Mouse (Mus musculus) hindbrain, embryonic 14.5 days (tissue): ENCODE measurements at regions not wholly inside any gene's neighbourhood (a gene's known extent, or its start where the extent isn't known, plus 50 kb on each side); places are given as distances from the start of the nearest gene placed in this dataset.

ENCODE experiments used
- ATAC-seq: fragments of 200-750 bp; cut with Nextera tagmentation; 2 replicates; pipeline ENCODE4 v1.8.0; 2017; ENCODE audit warnings: moderate number of reproducible peaks, mild to moderate bottlenecking, moderate TSS enrichment, moderate library complexity; ENCODE audit not compliant: low FRiP score
- DNase-seq: peaks from one replicate; pipeline ENCODE4 v3.0.0-alpha.2; 2015; ENCODE audit warnings: low spot score
- H3K27ac ChIP-seq: fragments of 300-500 bp; sonication (generic); 2 replicates; pipeline ENCODE4 v1.5.1; 2014; ENCODE audit warnings: mild to moderate bottlenecking, moderate library complexity
- H3K27me3 ChIP-seq: fragments of 300-500 bp; sonication (generic); 2 replicates; pipeline ENCODE4 v1.6.1; 2014; ENCODE audit warnings: mild to moderate bottlenecking, low read length, mixed read lengths; ENCODE audit not compliant: control insufficient read depth, insufficient read depth
- H3K36me3 ChIP-seq: fragments of 300-500 bp; sonication (generic); replicated peaks from 2 replicates; pipeline ENCODE4 v1.6.1; 2014; ENCODE audit not compliant: control insufficient read depth, insufficient read depth
- H3K4me1 ChIP-seq: fragments of 300-500 bp; sonication (generic); replicated peaks from 2 replicates; pipeline ENCODE4 v1.6.1; 2014; ENCODE audit warnings: antibody characterized with exemption, low read length, mixed read lengths; ENCODE audit not compliant: control insufficient read depth, insufficient read depth
- H3K4me2 ChIP-seq: fragments of 300-500 bp; sonication (generic); replicated peaks from 2 replicates; pipeline ENCODE4 v1.6.1; 2014; ENCODE audit warnings: mild to moderate bottlenecking, moderate library complexity
- H3K4me3 ChIP-seq: fragments of 300-500 bp; sonication (generic); replicated peaks from 2 replicates; pipeline ENCODE4 v1.5.1; 2014; ENCODE audit warnings: mild to moderate bottlenecking, low read length
- H3K9ac ChIP-seq: fragments of 300-500 bp; sonication (generic); 2 replicates; pipeline ENCODE4 v1.6.1; 2014
- H3K9me3 ChIP-seq: fragments of 300-500 bp; sonication (generic); 2 replicates; pipeline ENCODE4 v1.6.1; 2016; ENCODE audit warnings: low read length; ENCODE audit not compliant: control insufficient read depth
- WGBS: fragments of 180-500 bp; shearing (Covaris S2); extraction: QIAGEN DNeasy Blood & Tissue Kit; methylation state at CpG from one replicate; pipeline ENCODE4 v1.1.7; 2014; 5-methylcytosine and 5-hydroxymethylcytosine counted together

DNA sequence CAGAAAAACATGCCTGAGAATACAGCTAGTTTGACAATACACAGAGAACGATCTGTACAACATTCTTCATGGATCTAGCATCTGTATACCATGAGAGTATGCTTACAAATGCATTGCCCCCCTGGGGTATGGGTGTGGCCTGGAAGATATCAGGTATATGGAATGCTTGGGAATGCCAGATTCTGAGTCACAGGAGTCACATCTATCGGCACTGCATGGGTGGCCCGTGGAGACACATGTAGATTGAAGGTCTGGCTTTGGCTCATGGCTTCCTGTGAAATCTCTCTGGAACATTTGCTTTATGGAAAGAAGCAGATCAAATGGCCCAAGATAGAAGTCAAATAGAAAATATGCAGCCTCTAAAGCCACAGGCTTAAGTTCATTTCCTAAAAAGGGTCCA lies 59.6 kb downstream of the Kcne4 start:
- H3K4me1 ChIP-seq: no peaks in the 10 kb centered on the region
- H3K36me3 ChIP-seq: no peaks in the 10 kb centered on the region
- H3K9ac ChIP-seq: no peak overlapping the region
- no peaks in the 10 kb centered on the region for H3K27me3 ChIP-seq
- H3K4me2 ChIP-seq: no peak overlapping the region
- H3K9me3 ChIP-seq: no peaks in the 10 kb centered on the region
- H3K27ac ChIP-seq: no peak overlapping the region
- no peak overlapping the region for H3K4me3 ChIP-seq
- WGBS: 97% methylated on average over 3 of the region's 3 CpGs
- DNase-seq: no peak
- no peak for ATAC-seq

DNA sequence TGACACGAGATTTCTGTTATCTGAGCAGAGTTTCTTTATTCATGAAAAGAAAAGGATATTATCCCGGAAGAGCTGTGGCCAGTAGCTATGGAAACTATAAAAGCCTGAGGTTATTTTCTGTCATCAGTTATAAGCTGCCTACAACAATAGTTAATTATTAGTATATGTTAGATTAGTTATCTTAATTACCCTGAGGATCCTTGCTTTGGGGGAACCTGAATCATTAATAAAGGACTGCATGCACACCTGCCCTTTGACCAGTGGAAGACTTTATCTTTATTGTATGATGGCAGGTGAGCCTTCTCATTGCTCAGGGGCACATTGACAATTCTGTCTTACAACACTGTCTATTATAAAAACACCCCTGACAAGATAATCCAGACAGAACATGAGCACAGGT lies 62.7 kb downstream of the Kcne4 start:
- ATAC-seq: no peak
- Histone ChIP-seq H3K4me3 (no peak overlapping the region), H3K27me3 (no peaks in the 10 kb centered on the region), H3K4me2 (no peak overlapping the region), H3K9ac (no peak overlapping the region), H3K4me1 (no peaks in the 10 kb centered on the region), H3K9me3 (no peaks in the 10 kb centered on the region), H3K27ac (no peak overlapping the region), H3K36me3 (no peaks in the 10 kb centered on the region)
- no peak for DNase-seq
- 49% methylated on average over 2 of the region's 2 CpGs for WGBS

DNA sequence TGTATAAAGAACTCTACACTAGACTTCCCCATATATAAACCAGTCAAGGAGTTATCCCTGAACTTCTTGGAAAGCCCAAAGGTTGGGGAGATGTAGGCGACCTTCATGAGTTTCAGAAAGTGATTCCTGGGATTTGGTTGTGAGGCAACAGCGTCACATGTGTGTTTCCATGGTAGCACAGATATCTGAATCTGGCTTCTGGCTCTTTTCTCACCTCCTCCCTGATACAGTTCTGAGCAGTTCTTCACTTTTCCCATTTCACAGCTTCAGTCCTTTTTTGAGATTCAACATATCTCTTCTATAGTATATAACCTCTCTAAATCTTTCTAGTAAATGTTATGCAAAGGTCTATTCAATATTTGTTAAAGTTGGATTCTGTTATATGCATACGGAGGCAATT lies 65.9 kb downstream of the Kcne4 start:
- WGBS: 86% methylated on average over 3 of the region's 3 CpGs
- H3K36me3 ChIP-seq: no peaks in the 10 kb centered on the region
- H3K4me1 ChIP-seq: no peaks in the 10 kb centered on the region
- H3K4me2 ChIP-seq: no peak overlapping the region
- DNase-seq (no peak), ATAC-seq (no peak)
- no peaks in the 10 kb centered on the region for H3K27me3 ChIP-seq
- no peak overlapping the region for H3K27ac ChIP-seq
- H3K4me3 ChIP-seq: no peak overlapping the region
- H3K9me3 ChIP-seq: no peaks in the 10 kb centered on the region
- H3K9ac ChIP-seq: no peak overlapping the region

DNA sequence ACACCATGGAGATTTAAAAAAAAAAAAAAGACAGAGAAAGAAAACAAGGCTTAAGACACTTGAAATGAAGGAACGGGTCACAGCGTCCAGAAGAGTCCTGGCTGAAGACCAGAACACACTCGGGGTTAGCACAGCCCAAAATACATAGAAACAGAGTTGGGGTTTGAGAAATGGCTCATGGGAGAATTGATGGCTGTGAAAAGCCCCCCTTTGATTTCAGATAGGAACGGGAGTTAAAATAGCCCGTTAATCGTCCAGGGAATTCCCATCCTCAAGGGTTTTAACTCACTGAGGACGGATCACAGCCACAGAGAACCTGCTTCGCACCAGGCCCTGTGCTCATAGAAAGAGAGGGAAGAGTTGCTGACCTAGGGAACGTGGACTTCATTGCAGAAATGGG lies 72.7 kb downstream of the Kcne4 start:
- Histone ChIP-seq H3K27ac (no peak overlapping the region), H3K36me3 (no peaks in the 10 kb centered on the region), H3K4me1 (no peaks in the 10 kb centered on the region), H3K4me2 (no peak overlapping the region), H3K9ac (no peak overlapping the region), H3K27me3 (no peaks in the 10 kb centered on the region), H3K4me3 (no peak overlapping the region), H3K9me3 (no peaks in the 10 kb centered on the region)
- WGBS: 82% methylated on average over 9 of the region's 9 CpGs
- ATAC-seq: no peak
- DNase-seq: no peak

DNA sequence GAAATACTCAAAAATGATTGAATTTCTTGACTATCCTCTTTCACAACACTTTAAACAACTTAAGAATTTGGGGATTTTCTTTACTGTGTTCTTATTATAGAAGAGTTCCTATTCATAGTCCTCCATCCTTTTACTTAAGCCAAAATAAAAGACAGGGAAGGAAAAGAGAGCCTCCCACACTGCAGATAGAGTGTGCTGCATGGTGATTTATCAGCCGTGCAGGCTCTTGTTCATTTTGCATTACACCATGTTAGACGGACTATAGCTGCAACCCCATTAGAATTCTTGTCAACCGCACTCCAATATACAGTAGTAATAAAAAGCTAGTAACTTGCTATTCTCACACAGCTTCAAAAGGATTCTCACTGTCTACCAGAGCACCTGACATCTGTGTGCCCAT lies 74.8 kb downstream of the Kcne4 start:
- no peak overlapping the region for H3K4me2 ChIP-seq
- no peak overlapping the region for H3K4me3 ChIP-seq
- no peak overlapping the region for H3K9ac ChIP-seq
- WGBS: 81% methylated on average over 3 of the region's 3 CpGs
- ATAC-seq (no peak), DNase-seq (no peak)
- no peak overlapping the region for H3K27ac ChIP-seq
- no peaks in the 10 kb centered on the region for H3K36me3 ChIP-seq
- no peaks in the 10 kb centered on the region for H3K9me3 ChIP-seq
- no peaks in the 10 kb centered on the region for H3K27me3 ChIP-seq
- H3K4me1 ChIP-seq: no peaks in the 10 kb centered on the region

DNA sequence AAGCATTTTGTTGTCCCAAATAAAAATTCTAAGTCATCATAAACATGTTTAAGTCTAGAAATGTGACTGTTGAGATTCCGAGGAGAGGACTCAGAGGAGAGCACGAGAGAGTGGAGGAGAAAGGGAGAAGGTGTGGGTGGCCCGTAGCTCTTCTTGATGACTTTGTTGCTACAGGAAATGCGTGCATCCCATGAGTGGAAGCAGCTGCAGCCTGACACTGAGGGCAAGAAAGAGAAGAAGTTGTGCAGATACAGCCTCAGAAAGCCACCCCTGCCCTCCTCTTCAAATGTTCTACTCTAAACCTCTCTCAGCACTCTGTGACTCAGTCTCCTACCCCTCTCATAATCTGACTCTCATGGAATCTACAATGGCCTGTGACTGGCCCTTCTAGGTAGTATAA lies 77.7 kb downstream of the Kcne4 start:
- H3K9ac ChIP-seq: no peak overlapping the region
- WGBS: 88% methylated on average over 4 of the region's 4 CpGs
- DNase-seq (no peak), ATAC-seq (no peak)
- no peak overlapping the region for H3K4me2 ChIP-seq
- no peak overlapping the region for H3K27ac ChIP-seq
- no peaks in the 10 kb centered on the region for H3K9me3 ChIP-seq
- H3K36me3 ChIP-seq: no peaks in the 10 kb centered on the region
- no peak overlapping the region for H3K4me3 ChIP-seq
- no peaks in the 10 kb centered on the region for H3K4me1 ChIP-seq
- no peaks in the 10 kb centered on the region for H3K27me3 ChIP-seq

DNA sequence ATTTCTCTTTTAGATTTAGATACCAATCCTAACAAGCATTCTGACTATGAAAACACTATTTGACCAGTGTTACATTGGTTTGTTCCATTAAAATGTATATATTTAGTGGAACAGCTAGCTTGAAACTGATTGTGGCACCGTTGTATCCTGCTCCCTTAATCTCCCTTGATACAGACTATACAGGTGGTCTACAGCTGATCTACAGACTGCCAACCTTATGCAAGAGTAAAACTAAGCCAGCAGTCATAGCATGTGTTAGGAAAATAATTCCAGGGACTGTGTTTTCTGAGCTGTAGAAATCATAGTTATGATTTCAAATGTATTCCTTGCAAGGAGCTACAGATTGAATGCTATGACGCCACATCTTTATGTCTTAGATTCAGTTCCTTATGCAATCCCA lies 78.6 kb downstream of the Kcne4 start:
- DNase-seq: no peak
- no peaks in the 10 kb centered on the region for H3K27me3 ChIP-seq
- no peaks in the 10 kb centered on the region for H3K36me3 ChIP-seq
- no peak overlapping the region for H3K27ac ChIP-seq
- H3K4me2 ChIP-seq: no peak overlapping the region
- no peak overlapping the region for H3K4me3 ChIP-seq
- H3K9ac ChIP-seq: no peak overlapping the region
- no peaks in the 10 kb centered on the region for H3K4me1 ChIP-seq
- WGBS: 95% methylated on average over 2 of the region's 2 CpGs
- ATAC-seq: no peak
- no peaks in the 10 kb centered on the region for H3K9me3 ChIP-seq

DNA sequence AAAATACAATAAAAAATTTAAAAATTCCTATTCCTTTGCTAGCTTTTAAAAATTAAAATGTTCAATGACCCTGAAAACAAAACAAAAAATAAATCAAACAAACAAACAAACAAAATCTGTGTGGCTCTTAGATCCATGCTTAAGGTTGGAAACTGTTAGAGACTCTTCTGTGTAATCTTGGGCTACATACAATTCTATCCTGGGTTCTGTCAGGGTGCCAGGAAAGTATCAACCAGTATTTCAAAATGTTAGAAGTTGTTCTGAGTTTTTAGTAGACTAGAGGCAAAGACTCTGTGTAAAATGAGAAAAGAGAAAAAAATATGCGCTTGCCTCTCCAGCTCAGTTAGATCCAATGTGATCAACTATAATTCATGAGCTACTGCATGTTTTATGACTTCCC lies 91.0 kb downstream of the Kcne4 start:
- H3K27ac ChIP-seq: no peak overlapping the region
- no peaks in the 10 kb centered on the region for H3K4me1 ChIP-seq
- ATAC-seq: no peak
- no peak overlapping the region for H3K4me2 ChIP-seq
- DNase-seq: no peak
- WGBS: 84% methylated on average over 1 of the region's 1 CpGs
- H3K36me3 ChIP-seq: no peaks in the 10 kb centered on the region
- no peak overlapping the region for H3K9ac ChIP-seq
- no peaks in the 10 kb centered on the region for H3K9me3 ChIP-seq
- H3K4me3 ChIP-seq: no peak overlapping the region
- H3K27me3 ChIP-seq: no peaks in the 10 kb centered on the region

DNA sequence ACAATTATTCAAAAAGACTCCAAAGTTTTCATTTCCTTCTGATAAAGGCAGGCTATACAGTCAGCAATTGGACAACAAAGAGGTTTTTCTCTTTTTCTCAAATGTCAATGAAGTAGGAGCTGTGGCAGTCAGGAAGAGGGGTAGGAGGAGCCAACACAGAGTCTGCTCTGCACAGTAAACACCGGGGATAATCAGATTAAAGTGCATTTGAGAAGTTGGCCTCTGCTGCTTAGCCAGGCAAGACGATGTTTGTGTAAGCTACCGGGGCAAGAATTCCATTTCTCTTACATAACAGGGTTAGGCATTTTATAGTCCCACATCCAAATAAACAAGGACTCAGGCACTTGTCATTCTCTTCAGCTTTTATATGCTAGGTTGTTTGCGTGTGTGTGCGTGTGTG lies 91.4 kb downstream of the Kcne4 start:
- Histone ChIP-seq H3K9ac (no peak overlapping the region), H3K4me1 (no peaks in the 10 kb centered on the region), H3K4me2 (no peak overlapping the region), H3K9me3 (no peaks in the 10 kb centered on the region), H3K4me3 (no peak overlapping the region), H3K27ac (no peak overlapping the region), H3K36me3 (no peaks in the 10 kb centered on the region), H3K27me3 (no peaks in the 10 kb centered on the region)
- DNase-seq (peak; percentile 27), ATAC-seq (no peak)
- WGBS: 50% methylated on average over 5 of the region's 5 CpGs

DNA sequence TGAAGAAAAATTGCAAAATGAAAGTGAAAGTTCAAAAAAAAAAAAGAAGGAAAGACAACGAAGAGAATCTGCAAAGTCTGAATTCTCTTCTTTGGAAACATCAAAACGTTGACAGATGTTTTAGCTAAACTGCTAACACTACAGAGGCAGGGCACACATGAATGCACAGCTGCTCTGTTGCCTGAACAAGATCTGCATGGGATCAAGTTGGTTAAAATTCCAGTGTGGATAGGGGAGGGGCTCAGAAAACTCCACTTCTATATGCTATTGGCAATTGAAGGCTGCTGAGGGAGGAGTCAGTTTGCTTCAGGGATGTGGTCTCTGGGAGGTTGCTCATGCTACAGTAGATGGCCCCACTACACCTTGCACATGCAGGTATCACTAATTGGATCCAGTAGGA lies 97.2 kb downstream of the Kcne4 start:
- Histone ChIP-seq H3K9me3 (no peaks in the 10 kb centered on the region), H3K27me3 (no peaks in the 10 kb centered on the region), H3K4me1 (no peaks in the 10 kb centered on the region), H3K4me3 (no peak overlapping the region), H3K4me2 (no peak overlapping the region), H3K36me3 (no peaks in the 10 kb centered on the region), H3K27ac (no peak overlapping the region), H3K9ac (no peak overlapping the region)
- DNase-seq (no peak), ATAC-seq (no peak)
- WGBS: 49% methylated on average over 2 of the region's 2 CpGs
